Mouse (Mus musculus): Measurements from ENCODE around the gene Asb13.

DNA sequence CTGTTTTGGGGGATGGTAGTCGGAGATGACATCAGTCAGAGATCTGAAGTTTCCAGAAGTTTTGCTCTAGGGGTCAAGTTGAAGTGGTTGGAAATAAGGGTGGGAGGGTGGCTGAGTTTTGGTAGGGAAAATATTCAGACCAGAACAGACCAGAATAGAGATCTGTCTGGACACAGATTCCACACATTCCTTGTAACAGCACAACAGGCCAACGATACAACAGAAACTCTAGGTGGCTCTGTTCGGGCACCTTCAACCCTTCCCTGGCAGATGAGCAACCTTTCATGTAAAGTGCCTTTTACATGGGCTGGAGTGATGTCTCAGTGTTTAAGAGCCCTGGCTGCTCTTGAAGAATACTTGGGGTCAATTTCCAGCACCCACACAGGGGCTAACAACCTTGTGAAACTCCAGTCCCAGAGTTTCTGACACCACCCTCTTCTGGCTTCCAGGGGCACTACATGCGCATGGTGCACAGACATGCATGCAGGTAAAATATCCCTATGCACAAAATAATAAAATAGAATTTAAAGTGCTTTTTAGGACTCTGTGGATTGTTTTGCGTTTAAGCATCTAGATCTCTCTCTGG, 33.5 kb downstream of the Asb13 start:
- TF ChIP-seq EP300 (IDR thresholded peaks at IDR 0.05; ENCODE audit: low read depth): no peak
- TF ChIP-seq CTCF (IDR thresholded peaks at IDR 0.05; ENCODE audit: low read depth): no peak
